Mouse (Mus musculus) retina, postnatal 1 day (tissue): ENCODE results near the gene Pax5.
A peak's percentile ranks its signal among the peaks of the same experiment; 100 is the strongest.

Experiments
- DNase-seq: peaks from one replicate; pipeline ENCODE4 v3.0.0-alpha.2; 2012

Pax5 gene

GRCm38 (mm10) chr4:44705151-44705550, 5.1 kb downstream of the Pax5 start:
- DNase-seq = no peak

- DNase-seq = peak; percentile 98
Measured at GRCm38 (mm10) chr4:44704369-44704745, 5.9 kb downstream of the Pax5 start.

- DNase-seq = no peak
Measured at GRCm38 (mm10) chr4:44703686-44704368, 6.5 kb downstream of the Pax5 start.

- DNase-seq = peak; percentile 59
Measured at GRCm38 (mm10) chr4:44702891-44703685, 7.2 kb downstream of the Pax5 start.

GRCm38 (mm10) chr4:44702011-44702527, 8.2 kb downstream of the Pax5 start:
- DNase-seq = peak; percentile 60

- peak; percentile 52 for DNase-seq
Measured at GRCm38 (mm10) chr4:44701513-44701912, 8.8 kb downstream of the Pax5 start.

- DNase-seq = no peak
Measured at GRCm38 (mm10) chr4:44696676-44697075, 13.6 kb downstream of the Pax5 start.

GRCm38 (mm10) chr4:44694369-44694768, 15.9 kb downstream of the Pax5 start:
- no peak for DNase-seq

- DNase-seq = no peak
Measured at GRCm38 (mm10) chr4:44685582-44685981, 24.7 kb downstream of the Pax5 start.

- no peak for DNase-seq
Measured at GRCm38 (mm10) chr4:44680242-44680897, 29.9 kb downstream of the Pax5 start.

GRCm38 (mm10) chr4:44678641-44679040, 31.6 kb downstream of the Pax5 start:
- DNase-seq = no peak

GRCm38 (mm10) chr4:44678026-44678425, 32.3 kb downstream of the Pax5 start:
- DNase-seq = no peak

- DNase-seq = no peak
Measured at GRCm38 (mm10) chr4:44674973-44675372, 35.3 kb downstream of the Pax5 start.

GRCm38 (mm10) chr4:44673726-44674125, 36.6 kb downstream of the Pax5 start:
- DNase-seq = no peak

GRCm38 (mm10) chr4:44672216-44672937, 37.9 kb downstream of the Pax5 start:
- DNase-seq = peak; percentile 52

GRCm38 (mm10) chr4:44671486-44671885, 38.8 kb downstream of the Pax5 start:
- no peak for DNase-seq

- DNase-seq = no peak
Measured at GRCm38 (mm10) chr4:44671035-44671434, 39.3 kb downstream of the Pax5 start.

GRCm38 (mm10) chr4:44670380-44670779, 39.9 kb downstream of the Pax5 start:
- no peak for DNase-seq

GRCm38 (mm10) chr4:44669485-44670181, 40.7 kb downstream of the Pax5 start:
- peak; percentile 56 for DNase-seq

GRCm38 (mm10) chr4:44668574-44668973, 41.7 kb downstream of the Pax5 start:
- DNase-seq = no peak

GRCm38 (mm10) chr4:44668172-44668571, 42.1 kb downstream of the Pax5 start:
- no peak for DNase-seq

GRCm38 (mm10) chr4:44667369-44667768, 42.9 kb downstream of the Pax5 start:
- DNase-seq = no peak
